Mouse (Mus musculus) layer of hippocampus, postnatal 14 days (tissue): ENCODE results near the gene Aff1. TPM values are rescaled to one million over a fixed set of nuclear protein-coding genes. Genes with fewer than 3 reads are reported as not detected.

Experiments used
- DNase-seq, 2 experiments: peaks; one replicate each; pipeline ENCODE4 v3.0.0; 2021 to 2022; ENCODE audit warnings: low spot score in 2 of 2, mixed read lengths in 1 of 2
- long read RNA-seq, 2 experiments: library from polyadenylated mRNA; stranded (forward); transcript quantifications; one replicate each; pipeline ENCODE4 v2.0.0; 2021
- total RNA-seq, 2 experiments: library from RNA; stranded (reverse); gene quantifications; 2 replicates each; pipeline ENCODE4 v1.2.3; 2021

The Aff1 gene
- total RNA-seq = 10 to 100 TPM; 13.1 to 14.0 TPM
- long read RNA-seq, experiment 1, partial matches to known transcripts = 0 of 1 reads
- long read RNA-seq, experiment 1, other reads (novel, unspliced or antisense) = 1 of 1 reads
- long read RNA-seq, experiment 2, partial matches to known transcripts = 0 of 6 reads
- long read RNA-seq, experiment 2, other reads (novel, unspliced or antisense) = 6 of 6 reads

DNA sequence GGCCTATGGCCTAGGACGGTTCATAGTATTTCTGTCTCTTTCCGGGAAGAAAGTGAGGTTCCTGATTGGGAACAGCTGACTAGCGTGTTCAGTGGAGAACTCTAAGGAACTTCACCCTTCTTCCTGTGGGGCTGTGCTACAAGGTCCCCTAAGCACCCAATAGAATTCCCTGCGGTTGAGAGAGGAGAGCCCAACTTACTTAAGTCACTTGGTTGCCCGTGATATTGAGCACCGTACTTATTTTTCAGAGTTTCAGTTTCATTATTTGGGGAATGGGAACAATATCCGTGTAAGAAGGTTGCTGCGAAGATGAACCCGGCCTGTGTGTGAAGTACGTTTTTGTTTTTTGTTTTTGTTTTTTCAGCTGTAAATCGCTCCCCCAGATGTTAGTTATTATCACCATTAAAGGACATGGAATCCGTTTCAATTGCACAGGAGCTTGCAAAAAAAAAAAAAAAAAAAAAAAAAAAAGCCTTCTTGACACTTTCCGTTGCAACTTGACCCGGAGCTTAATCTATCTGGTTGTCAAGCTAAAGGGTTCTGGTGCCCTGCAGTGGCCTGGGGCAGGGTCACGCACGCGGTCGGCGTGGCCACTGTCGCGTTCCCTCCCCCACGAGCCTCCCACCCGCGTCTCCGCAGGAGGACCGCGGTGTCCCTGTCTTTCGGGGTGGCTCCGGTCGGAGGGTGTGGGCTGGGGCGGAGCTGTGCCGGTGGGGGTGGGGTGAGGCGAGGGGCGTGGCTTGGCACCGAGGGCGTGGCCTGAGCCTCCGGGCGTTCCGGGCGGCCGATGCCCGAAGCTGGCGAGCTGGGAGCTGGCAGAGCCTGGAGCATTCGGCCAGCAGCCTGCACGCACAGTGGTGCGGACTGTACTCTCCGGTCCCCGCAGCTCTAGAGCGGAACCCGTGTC, at the start of gene Aff1:
Gene Aff1, plus strand, starts transcription at position 751 of the 907 bp plus-strand sequence.
- peak; percentile 62 to 66 for DNase-seq

DNA sequence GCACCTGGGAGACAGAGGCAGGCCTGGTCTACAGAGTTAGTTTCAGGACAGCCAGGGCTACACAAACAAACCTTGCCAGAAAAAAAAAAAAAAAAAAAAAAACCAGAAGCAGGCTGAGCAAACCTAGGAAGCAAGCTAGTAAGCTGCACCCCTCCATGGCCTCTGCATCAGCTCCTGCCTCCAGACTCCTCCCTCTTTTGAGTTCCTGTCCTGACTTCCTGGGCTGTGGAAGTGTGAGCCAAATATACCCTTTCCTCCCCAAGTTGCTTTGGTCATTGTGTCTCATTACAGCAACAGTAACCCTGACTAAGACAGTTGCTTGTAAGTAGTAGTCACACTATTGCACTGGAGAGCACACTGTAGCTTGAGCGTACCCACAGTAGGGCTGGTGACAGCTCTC, 48.0 kb upstream of the Aff1 start:
- DNase-seq = no peak

DNA sequence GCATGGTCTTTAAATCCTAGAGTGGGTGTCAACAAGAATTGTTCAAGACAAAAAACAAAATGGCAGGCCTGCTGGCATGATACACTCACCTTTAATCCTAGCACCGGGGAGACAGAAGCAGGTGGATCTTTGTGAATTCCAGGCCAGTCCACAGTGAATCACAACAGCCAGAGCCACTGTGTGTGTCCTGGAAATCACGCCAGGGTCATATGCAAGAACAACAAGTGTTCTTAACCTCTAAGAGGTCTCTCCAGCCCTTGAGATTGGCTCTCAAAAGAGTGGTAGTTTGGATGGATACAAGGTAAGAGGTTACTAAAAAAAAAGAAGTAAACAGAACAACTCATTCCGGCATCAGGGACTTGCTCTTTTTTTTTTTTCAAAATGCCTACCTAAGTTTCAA, 44.9 kb upstream of the Aff1 start:
- no peak for DNase-seq

DNA sequence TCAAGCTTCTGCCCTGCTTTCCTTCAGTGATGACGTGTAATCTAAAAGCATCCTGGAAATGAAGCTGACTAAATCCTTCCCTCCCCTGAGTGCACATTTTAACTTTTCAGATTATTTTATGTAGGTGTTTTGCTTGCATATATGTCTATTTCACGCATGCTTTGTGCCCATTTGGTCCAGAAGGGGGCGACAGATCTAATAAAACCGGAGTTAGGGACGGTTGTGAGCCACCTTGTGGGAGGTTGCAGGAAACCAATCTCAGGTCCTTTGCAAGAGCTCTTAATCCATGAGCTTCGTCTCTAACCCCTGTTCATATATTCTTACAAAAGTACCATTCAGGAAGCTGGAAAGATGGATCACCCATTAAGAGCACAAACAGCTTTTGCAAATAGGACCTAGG, 37.9 kb upstream of the Aff1 start:
- peak in 1 of 2 experiments; percentile 15 for DNase-seq

DNA sequence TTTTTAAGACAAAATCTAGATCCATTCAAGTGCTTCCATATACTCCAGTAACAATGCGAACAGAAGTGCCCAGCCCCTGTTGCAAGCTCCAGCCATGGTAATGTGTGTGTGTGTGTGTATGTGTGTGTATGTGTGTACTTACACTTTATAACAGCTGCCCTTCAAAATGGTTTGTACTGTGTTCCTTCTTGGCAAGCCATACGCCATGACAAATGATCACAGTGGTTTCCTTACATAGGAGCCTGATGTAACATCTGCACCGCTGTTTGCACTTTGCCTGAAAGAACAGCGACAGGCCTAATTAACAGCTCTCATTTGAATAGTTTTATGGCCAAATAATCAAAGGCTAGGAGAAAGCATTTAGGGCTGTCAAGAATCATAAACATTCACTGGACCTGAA, 37.4 kb upstream of the Aff1 start:
- DNase-seq = no peak

DNA sequence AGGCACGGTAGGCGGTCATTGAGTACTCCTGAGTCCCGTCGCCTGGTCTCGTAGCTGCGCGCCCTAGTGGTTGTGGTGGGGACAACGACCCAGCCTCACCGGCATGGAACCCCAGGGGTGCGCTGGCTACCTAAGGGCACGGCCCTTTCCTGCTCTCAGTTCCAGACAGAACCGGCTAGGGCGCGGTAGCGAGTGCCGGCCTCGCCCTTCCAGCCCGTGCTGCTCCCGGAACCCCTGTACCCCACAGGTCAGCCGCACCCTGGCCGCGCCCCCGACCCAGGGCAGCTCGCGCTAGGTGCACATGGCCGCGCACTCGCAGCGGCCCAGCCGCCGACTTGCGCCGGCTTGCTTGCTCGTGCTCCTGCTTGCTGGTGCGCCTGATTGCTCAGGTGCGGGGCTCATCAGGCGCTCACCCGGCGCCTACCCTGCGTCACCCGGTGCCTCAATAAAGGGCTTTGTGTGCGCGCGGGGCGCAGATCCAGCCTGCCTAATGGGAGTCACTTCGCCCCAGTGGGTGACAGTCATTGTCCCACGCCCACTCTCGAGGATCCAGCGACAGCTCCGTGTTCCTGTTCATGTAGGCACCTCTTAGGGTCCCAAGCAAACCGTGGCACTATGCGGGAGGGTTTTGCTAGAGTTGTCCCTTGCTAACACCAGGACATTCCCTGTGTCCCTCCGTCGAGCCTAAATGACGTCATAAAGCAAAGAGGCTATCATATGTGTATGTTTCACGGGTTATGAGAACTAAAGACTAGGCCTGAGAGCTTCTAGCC, 36.6 kb upstream of the Aff1 start, which contains the start of gene 1700016H13Rik:
Gene 1700016H13Rik, minus strand, starts transcription at position 665 of the 773 bp plus-strand sequence.
- DNase-seq = peak; percentile 35 to 38

DNA sequence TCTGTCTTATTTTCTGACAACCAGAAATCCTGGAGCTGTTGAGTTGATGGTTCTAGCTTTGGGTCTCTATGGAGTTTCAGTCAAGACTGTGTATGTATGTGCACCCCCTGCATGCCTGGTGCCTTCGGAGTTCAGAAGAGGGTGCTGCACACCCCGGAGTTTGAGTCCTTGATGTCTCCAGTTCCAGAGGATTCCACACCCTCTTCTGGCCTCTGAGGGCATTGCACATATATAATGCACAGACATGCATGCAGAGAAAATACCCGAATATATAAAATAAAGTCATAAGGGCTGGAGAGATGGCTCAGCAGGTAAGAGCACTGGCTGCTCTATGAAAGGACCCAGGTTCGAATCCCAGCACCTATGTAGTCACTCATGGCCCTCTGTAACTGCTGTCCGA, 33.3 kb upstream of the Aff1 start:
- peak; percentile 7 to 10 for DNase-seq

DNA sequence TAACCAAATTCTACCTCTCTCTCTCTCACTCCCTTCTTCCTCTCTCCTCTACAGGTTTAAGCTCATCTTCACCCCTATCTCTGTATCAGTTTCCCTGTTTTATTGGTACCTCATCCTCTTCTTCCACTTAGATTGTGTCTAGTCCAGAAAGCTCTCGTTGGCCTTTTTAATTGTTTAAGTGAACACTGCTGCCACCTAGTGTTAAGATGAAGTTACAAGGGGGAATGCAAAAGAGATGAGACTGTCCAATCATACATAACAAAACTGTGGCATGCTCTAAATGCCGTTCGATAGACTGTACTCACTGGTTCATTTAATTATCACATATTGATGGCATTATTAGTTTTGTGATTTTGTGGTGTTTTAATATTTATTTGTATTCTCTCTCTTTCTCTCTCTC, 32.6 kb upstream of the Aff1 start:
- peak in 1 of 2 experiments; percentile 65 for DNase-seq

DNA sequence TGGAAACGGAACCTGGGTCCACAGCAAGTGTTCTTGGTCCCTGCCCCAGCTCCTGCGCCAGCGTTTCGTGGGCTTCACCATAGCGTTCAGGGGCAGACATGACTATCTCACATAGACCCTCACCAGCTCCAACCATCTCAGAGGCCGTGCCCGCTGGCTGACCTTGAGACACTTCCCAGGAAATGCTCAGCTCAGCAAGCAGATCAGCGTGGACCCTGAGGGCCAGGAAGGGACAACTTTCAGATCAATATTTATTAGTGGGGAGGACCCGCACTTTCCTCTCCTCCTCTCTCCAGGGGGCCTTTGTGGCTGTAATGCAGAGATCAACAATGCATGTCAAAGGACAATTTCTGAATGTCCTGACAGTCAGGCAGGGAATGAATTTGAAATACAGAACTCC, 27.2 kb upstream of the Aff1 start:
- DNase-seq = no peak

DNA sequence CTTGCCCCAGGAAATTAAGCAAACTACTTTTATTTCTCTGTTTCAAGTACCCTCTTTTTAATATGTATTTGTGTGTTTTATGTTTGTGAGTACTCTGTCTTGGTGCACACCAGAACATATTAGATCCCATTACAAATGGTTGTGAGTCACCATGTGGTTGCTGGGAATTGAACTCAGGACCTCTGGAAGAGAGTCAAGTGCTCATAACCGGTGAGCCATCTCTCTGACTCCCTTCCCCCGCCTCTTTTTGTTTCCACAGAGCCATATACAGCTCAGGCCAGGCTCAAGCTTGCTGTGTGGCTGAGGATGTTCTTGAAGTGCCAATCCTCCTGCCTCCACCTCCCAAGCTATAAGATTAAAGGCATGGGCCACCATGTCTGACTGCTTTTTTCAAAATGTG, 26.3 kb upstream of the Aff1 start:
- no peak for DNase-seq

DNA sequence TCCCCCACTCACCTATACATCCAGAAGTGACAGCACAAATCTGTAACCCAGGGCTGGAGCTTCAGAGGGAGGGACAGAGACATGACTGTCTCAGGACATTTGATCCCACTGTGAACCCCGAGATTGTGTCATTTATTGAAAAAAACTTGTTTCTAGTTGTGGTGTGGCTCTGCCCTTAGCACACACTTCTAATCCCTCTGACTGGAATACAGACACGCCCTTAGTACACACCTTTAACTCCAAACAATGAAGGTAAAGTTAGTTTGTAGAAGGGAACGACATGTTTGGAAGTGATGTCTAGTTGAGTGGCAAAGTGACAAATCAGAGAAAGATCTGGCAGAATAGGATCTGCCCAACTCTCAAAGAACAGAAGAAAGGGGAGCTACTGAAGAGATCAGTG, 20.3 kb upstream of the Aff1 start:
- no peak for DNase-seq

DNA sequence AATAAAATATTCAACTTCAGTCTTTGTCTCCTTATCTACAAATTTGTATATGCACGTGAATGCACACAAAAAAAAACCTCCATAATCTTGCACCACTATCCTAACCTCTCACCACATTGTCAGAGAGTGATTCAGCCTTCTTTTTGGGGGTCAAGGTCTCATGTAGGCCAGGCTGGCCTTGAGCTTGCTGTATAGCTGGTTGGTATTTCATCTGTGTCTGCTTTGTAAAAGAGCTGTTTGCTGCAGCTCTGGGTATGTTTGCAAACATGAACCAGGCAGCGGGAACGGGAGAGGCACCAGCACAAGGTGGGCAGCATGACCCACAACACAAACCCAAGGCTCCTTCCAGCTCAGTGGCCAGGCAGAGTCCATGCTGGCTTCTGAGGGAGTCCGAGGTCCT, 18.6 kb upstream of the Aff1 start:
- no peak for DNase-seq

DNA sequence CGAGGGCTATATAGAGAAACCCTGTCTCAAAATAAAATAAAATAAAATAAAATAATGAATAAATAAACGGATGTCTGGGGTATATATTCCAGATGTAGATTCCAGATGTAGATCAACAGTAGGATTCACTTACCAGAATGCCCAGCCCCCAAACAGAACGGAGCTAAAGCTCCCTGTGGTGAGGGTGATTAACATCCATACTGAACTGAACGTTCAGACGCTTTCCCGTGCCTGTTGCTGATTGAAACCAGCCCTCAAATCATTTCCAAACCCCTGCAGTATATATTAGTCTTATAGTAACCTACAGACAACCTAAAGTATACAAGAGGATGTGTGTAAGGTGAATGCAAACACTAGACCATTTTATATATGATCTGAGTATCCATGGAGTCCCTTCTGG, 17.7 kb upstream of the Aff1 start:
- no peak for DNase-seq

DNA sequence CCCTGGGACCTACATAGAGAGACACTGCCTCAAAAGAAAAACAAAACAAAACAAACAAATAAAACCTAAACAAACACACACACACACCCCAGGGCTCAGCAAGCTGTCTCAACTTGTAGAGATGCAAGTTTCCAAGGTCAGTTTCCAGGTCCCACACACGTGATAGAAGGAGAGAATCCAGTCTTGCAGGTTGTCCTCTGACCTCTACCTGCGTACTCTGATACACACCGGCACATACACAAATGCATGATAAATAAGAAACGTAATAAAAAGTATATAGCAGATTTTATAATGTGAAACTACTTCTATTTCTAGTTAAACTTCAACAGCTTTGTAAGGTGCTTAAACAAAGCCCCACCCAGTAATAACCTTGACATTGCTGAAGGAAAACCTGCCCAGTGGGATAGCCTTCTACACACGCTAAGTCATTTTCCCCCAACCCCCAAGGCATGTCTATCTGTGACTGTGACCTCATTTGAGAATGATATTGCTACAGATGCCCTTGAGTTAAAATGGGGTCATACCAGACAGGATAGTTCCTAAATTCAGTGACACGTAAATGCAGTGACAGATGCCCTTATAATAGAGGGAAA, 15.8 kb upstream of the Aff1 start:
- DNase-seq = no peak

DNA sequence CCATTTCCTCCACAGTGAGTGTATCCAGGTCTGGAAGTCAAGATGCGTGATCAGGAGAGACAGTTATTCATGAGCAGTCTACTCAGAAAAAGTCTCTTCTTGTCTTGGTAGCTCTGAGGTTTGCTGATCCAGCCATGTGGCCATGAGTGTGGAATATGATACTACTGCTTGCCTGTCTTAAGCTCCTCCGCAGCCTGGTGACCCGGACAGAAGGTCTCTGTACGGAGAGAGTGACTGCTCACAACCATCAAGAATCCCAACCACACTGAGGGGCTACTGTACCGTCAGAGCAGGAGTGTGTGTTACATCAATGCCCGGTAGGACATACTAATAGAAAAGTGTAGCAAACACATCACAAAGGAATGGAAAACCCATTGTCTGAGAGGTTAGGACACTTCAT, 14.3 kb upstream of the Aff1 start:
- DNase-seq = no peak

DNA sequence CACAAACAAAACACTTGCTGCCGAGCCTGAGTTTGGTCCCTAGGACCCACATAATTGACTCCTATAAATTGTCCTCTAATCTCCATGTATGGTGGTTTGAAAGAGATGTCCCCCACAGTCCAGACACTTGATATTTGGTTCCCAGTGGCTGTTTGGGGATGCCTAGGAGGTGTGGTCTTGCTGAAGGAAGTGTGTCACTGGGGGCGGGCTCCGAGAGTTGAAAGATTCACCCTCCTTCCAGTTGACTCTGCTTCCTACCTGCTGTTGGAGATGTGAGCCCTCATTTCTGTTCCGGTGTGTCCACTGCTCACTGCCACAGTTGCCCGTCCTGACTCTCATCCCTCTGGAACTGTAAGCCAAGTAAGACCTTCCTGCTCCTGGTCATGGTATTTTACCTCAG, 13.2 kb upstream of the Aff1 start:
- no peak for DNase-seq

DNA sequence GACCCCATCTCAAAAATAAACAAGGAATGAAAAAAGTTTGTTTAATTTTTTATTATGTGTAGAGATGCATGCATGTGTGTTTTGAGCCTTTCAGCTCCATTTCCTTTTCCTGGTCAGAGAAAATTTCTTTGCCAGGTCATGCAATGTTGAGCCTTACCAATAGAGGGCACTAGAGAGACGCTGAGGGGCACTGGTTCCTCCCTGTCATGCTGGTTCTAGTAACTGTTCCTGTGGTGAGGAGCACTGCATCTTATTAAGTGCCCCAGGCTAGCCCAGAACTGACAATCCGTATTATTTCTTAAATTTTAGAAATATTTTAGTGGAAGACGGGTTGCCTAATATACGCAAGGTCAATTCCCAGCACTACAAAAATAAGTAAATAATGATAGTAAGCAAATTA, 11.8 kb upstream of the Aff1 start:
- DNase-seq = peak in 1 of 2 experiments; percentile 67

DNA sequence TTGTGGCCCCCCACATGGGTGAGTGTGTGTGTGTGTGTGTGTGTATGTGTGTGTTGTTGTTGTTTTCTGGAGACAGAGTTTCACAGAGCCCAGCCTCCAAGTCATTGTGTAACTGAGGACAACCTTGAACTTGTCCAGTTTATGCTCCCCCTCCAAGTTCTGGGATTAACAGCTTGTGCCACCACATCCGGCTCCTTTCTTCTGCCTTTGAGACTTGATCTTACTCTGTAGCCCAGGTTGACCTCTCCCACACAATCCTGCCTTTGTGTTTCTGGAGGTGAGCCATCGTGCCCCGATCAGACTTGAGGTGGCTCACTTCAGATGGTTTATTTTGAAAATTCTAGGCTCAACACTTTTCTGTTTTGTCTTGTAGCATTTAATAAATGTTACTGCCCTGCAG, 10.3 kb upstream of the Aff1 start:
- no peak for DNase-seq

DNA sequence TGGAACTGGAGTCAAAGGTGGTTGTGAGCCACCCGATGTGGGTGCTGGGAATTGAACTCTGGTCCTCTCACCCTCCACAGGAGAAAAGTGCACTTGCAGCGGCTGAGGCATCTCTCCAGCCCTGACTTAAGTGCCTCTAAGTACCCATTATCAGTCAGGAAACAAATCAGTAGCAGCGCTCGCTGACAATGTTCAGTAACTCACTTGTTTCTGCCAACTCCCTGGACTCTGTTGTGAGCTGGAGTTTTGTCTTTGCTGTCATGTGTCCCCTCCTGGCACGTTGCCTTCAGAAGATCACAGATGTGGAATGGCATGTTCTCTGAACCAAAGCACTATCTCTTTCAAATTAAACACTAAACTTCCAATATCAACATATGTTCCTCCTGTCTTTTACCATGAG, 2.5 kb upstream of the Aff1 start:
- no peak for DNase-seq

DNA sequence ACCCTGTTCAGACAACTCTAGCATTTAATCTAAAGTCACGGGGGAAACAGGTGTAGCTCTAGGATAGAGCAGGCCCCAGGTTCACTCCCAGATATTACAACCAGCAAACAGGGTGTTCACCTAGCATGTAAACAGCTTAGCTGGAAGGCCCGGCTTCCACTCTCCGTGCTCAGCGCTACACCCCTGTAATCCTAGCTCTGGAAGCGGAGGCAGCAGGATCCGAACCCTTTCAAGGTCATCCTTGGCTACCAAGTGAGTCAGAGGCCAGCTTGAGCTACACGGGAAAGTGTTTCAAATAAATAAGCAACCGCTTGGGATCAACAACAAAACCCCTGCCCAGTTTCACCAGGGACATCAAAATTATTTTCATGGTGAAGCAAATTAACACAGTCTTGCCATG, 2.0 kb upstream of the Aff1 start:
- no peak for DNase-seq

DNA sequence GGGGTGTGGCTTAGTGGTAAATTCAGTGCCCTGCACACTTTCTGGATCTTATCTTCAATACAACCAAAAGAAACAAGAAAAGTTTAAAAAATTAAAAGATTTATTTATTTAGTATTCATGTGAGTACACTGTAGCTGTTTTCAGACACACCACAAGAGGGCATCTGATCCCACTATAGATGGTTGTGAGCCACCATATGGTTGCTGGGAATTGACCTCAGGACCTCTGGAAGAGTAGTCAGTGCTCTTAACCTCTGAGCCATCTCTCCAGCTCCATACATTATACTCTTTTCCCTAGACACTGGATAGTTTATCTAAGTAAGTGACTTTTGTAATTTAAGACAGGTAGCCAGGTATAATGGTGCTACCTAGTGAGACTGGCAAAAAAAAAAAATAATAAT, 1.0 kb upstream of the Aff1 start:
- DNase-seq = no peak
